Mouse (Mus musculus) CH12.LX (cell line): Measurements from ENCODE around the gene Gm45837. TPM values are rescaled to one million over a fixed set of nuclear protein-coding genes. Genes with fewer than 3 reads are reported as not detected.

Experiments
- DNase-seq: peaks from one replicate; pipeline ENCODE4 v3.0.0-alpha.2; 2013; ENCODE audit errors: extremely low read depth
- H3K27ac ChIP-seq: 2 replicates; pipeline ENCODE4 v1.5.1; 2012; ENCODE audit warnings: low read depth, mild to moderate bottlenecking, control low read depth, moderate library complexity; ENCODE audit not compliant: insufficient read depth
- H3K27me3 ChIP-seq: replicated peaks from 2 replicates; pipeline ENCODE3; 2012; ENCODE audit warnings: inconsistent platforms
- H3K36me3 ChIP-seq, 2 experiments: replicated peaks in 1 of 2; 2 replicates each; pipeline versions ENCODE3 to v1.6.1; 2012; ENCODE audit warnings: inconsistent platforms in 1 of 2, low read length in 1 of 2, mild to moderate bottlenecking in 1 of 2, mixed read lengths in 1 of 2, moderate library complexity in 1 of 2; ENCODE audit not compliant: control insufficient read depth in 1 of 2, insufficient read depth in 1 of 2
- H3K4me1 ChIP-seq, 2 experiments: 2 replicates each; pipeline ENCODE4 v1.6.1; 2012; ENCODE audit warnings: inconsistent platforms in 1 of 2, moderate library complexity in 1 of 2; ENCODE audit not compliant: insufficient read depth in 2 of 2, control insufficient read depth in 1 of 2
- H3K4me2 ChIP-seq: 2 replicates; pipeline ENCODE4 v1.6.1; 2012; ENCODE audit warnings: low read depth, mild to moderate bottlenecking, control low read depth; ENCODE audit not compliant: poor library complexity, insufficient read depth, severe bottlenecking
- H3K4me3 ChIP-seq, 3 experiments: fragments of 150-350 bp in 1 of 3; sonication (generic) in 1 of 3; replicated peaks in 1 of 3; 2 replicates each; pipeline versions ENCODE3 to v1.5.1; 2011 to 2012; ENCODE audit warnings: low read depth in 2 of 3, low read length in 2 of 3, mild to moderate bottlenecking in 2 of 3, moderate library complexity in 2 of 3, control low read depth in 1 of 3, improper control_type of control experiment in 1 of 3, inconsistent platforms in 1 of 3, mixed read lengths in 1 of 3; ENCODE audit not compliant: poor library complexity in 1 of 3
- H3K79me2 ChIP-seq: replicated peaks from 2 replicates; pipeline ENCODE4 v1.6.1; 2012; ENCODE audit warnings: mild to moderate bottlenecking, moderate library complexity; ENCODE audit not compliant: control insufficient read depth, poor library complexity, insufficient read depth, severe bottlenecking; ENCODE audit errors: extremely low read depth
- H3K9ac ChIP-seq: 2 replicates; pipeline ENCODE4 v1.6.1; 2012; ENCODE audit warnings: low read depth, mild to moderate bottlenecking, control low read depth, moderate library complexity; ENCODE audit not compliant: insufficient read depth
- H3K9me3 ChIP-seq: replicated peaks from 2 replicates; pipeline ENCODE3; 2012; ENCODE audit warnings: low read length, inconsistent platforms, mixed read lengths
- CHD2 ChIP-seq: IDR thresholded peaks from 2 replicates; pipeline ENCODE4 v1.6.1; 2011; ENCODE audit warnings: low read length, improper control_type of control experiment
- ELF1 ChIP-seq: IDR thresholded peaks from 2 replicates; pipeline ENCODE4 v1.6.1; 2014; ENCODE audit warnings: low read depth, mild to moderate bottlenecking, inconsistent platforms, low read length, improper control_type of control experiment
- GABPA ChIP-seq: IDR thresholded peaks from 2 replicates; pipeline ENCODE4 v1.6.1; 2012; ENCODE audit warnings: low read depth, low read length, improper control_type of control experiment, inconsistent platforms; ENCODE audit not compliant: insufficient replicate concordance
- HCFC1 ChIP-seq: IDR thresholded peaks from 2 replicates; pipeline ENCODE4 v1.6.1; 2012; ENCODE audit warnings: low read depth, mild to moderate bottlenecking, inconsistent platforms, low read length, improper control_type of control experiment
- IRF4 ChIP-seq: IDR thresholded peaks from 2 replicates; pipeline ENCODE4 v1.6.1; 2014; ENCODE audit warnings: low read depth, mild to moderate bottlenecking, inconsistent platforms, low read length, improper control_type of control experiment
- MAFK ChIP-seq: IDR thresholded peaks from 2 replicates; pipeline ENCODE4 v1.6.1; 2011; ENCODE audit warnings: low read length, improper control_type of control experiment; ENCODE audit not compliant: insufficient replicate concordance
- MAX ChIP-seq: IDR thresholded peaks from 2 replicates; pipeline ENCODE4 v1.6.1; 2011; ENCODE audit warnings: low read length, improper control_type of control experiment
- MEF2A ChIP-seq: IDR thresholded peaks from 2 replicates; pipeline ENCODE4 v1.6.1; 2014; ENCODE audit warnings: low read depth, mild to moderate bottlenecking, inconsistent platforms, low read length, improper control_type of control experiment, borderline replicate concordance
- MYC ChIP-seq: IDR thresholded peaks from 2 replicates; pipeline ENCODE4 v1.6.1; 2011; ENCODE audit warnings: low read depth, mild to moderate bottlenecking, improper control_type of control experiment, low read length
- PAX5 ChIP-seq: IDR thresholded peaks from 2 replicates; pipeline ENCODE4 v1.6.1; 2012; ENCODE audit warnings: low read length, inconsistent platforms, mixed read lengths
- POLR2A ChIP-seq: IDR thresholded peaks from 2 replicates; pipeline ENCODE4 v1.6.1; 2011; ENCODE audit warnings: low read depth, mild to moderate bottlenecking, improper control_type of control experiment, low read length
- POLR2AphosphoS2 ChIP-seq: IDR thresholded peaks from 2 replicates; pipeline ENCODE4 v1.6.1; 2011; ENCODE audit warnings: low read depth, low read length, improper control_type of control experiment
- RAD21 ChIP-seq: IDR thresholded peaks from 2 replicates; pipeline ENCODE4 v1.6.1; 2011; ENCODE audit warnings: low read depth, mild to moderate bottlenecking, low read length, improper control_type of control experiment, moderate library complexity
- SIN3A ChIP-seq: IDR thresholded peaks from 2 replicates; pipeline ENCODE4 v1.6.1; 2012; ENCODE audit warnings: low read length, improper control_type of control experiment, inconsistent platforms
- SMC3 ChIP-seq: IDR thresholded peaks from 2 replicates; pipeline ENCODE4 v1.6.1; 2011; ENCODE audit warnings: low read depth, low read length, improper control_type of control experiment
- TBP ChIP-seq: conservative IDR thresholded peaks from 2 replicates; pipeline ENCODE4 v1.6.1; 2011; ENCODE audit warnings: low read depth, low read length, improper control_type of control experiment
- USF1 ChIP-seq: IDR thresholded peaks from 2 replicates; pipeline ENCODE4 v1.6.1; 2014; ENCODE audit warnings: low read depth, mild to moderate bottlenecking, inconsistent platforms, low read length, improper control_type of control experiment
- ZC3H11A ChIP-seq: IDR thresholded peaks from 2 replicates; pipeline ENCODE4 v1.6.1; 2012; ENCODE audit warnings: low read depth, mild to moderate bottlenecking, inconsistent platforms, low read length, improper control_type of control experiment
- ZKSCAN1 ChIP-seq: IDR thresholded peaks from 2 replicates; pipeline ENCODE4 v1.6.1; 2012; ENCODE audit warnings: low read depth, inconsistent platforms, low read length, improper control_type of control experiment, borderline replicate concordance
- ZMIZ1 ChIP-seq: IDR thresholded peaks from 2 replicates; pipeline ENCODE4 v1.6.1; 2012; ENCODE audit warnings: low read depth, mild to moderate bottlenecking, inconsistent platforms, low read length, improper control_type of control experiment
- ZNF384 ChIP-seq: IDR thresholded peaks from 2 replicates; pipeline ENCODE4 v1.6.1; 2012; ENCODE audit warnings: low read depth, low read length, improper control_type of control experiment, inconsistent platforms
- dilution Hi-C: fragments of 300-500 bp; cut with MboI; formaldehyde crosslinking; loops from 2 replicates; pipeline ENCODE4 v1.14.3; 2020; ENCODE audit warnings: low sequenced_read_pairs; ENCODE audit not compliant: extremely low pct_unique_long_range_greater_than_20kb, extremely low pct_ligation_motif_present
- in situ Hi-C: fragments of 300-500 bp; cut with MboI; formaldehyde crosslinking; loops from 3 replicates; pipeline ENCODE4 v1.14.3; 2019; ENCODE audit warnings: low sequenced_read_pairs, low pct_ligation_motif_present, low pct_unique_long_range_greater_than_20kb, mixed read lengths
- polyA plus RNA-seq: library from polyadenylated mRNA; unstranded; fragments of >175 nt; gene quantifications from 2 replicates; pipeline ENCODE4 v1.2.1, GENCODE M21; 2012; ENCODE audit warnings: low read depth; ENCODE audit not compliant: insufficient read length
- total RNA-seq, 2 experiments: library from RNA; depleted of rRNA; stranded (reverse); fragments of 300-350 nt in 1 of 2; fragments of >200 nt in 1 of 2; gene quantifications; 2 replicates each; pipeline ENCODE4 v1.2.3; 2012 to 2014

Gm45837 gene
- total and polyA plus RNA-seq, 3 experiments, result 0.04 to 0.84 TPM; not detected in 1

DNA sequence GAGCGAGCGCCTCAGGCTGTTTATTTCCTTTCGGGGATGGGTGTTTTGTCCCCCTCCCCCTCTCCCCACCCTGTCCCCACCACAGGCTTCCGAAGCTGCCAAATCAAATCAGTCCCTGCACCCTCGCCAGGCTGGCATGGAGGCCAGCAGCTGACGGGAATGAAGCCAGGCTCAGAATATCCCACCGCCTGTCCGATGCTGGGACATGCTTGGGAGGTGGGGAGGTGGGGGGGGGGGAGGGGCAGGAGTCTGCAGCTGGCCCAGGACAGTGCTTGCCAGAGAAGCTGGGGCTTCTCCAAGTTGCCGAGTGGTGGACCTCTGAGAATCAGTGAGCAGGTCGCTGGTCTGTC is 49.9 kb downstream of the Gm45837 start:
- Histone ChIP-seq H3K27me3 (peaks cover 86% of the 10 kb centered on the region), H3K27ac (no peak overlapping the region), H3K79me2 (no peaks in the 10 kb centered on the region), H3K36me3 (no peaks in the 10 kb centered on the region), H3K9ac (no peak overlapping the region), H3K9me3 (no peaks in the 10 kb centered on the region), H3K4me2 (no peak overlapping the region), H3K4me1 (peaks cover 2 to 43% of the 10 kb centered on the region in 2 experiments; a peak in 3 of 4 replicates), H3K4me3 (no peak overlapping the region)
- TF ChIP-seq HCFC1 (no peak), SMC3 (no peak), ZKSCAN1 (no peak), RAD21 (no peak), TBP (no peak), MAX (no peak), MAFK (no peak), POLR2AphosphoS2 (no peak), PAX5 (no peak), ZMIZ1 (no peak), IRF4 (no peak), GABPA (no peak), ZC3H11A (no peak), CHD2 (no peak), POLR2A (no peak), MEF2A (no peak), USF1 (no peak), ELF1 (no peak), MYC (no peak)
- dilution Hi-C loops (no loop called here), in situ Hi-C loops (no loop called here)
- no peak for DNase-seq

DNA sequence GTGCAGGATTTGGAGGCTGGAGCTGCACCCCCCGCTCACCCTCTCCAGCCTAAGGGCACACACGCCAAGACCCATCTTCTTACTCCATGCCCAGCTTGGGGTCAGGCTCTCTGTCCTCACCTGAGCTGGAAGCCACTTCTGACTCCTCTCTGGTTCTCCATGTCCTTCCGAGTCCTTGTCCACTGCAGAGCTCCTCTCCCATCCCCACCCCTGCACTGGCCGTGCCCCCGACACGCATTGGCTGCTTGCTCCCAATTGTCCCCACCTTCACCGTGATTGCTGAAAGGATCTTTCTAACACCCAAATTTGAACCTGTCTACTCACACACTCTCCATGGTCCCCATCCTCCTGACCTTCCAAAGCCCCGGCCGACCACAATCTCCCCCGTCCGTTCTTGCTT is 50.9 kb downstream of the Gm45837 start:
- in situ Hi-C loops, result no loop called here
- dilution Hi-C loops, result no loop called here
- H3K27me3 ChIP-seq, result peaks cover 86% of the 10 kb centered on the region
- no peaks in the 10 kb centered on the region for H3K79me2 ChIP-seq
- H3K36me3 ChIP-seq, result no peaks in the 10 kb centered on the region
- H3K9ac ChIP-seq, result no peak overlapping the region
- no peak overlapping the region for H3K4me3 ChIP-seq
- H3K4me2 ChIP-seq, result no peak overlapping the region
- no peak overlapping the region for H3K27ac ChIP-seq
- no peak for DNase-seq
- no peaks in the 10 kb centered on the region for H3K9me3 ChIP-seq
- TF ChIP-seq ZNF384 (no peak), SIN3A (no peak), TBP (no peak)
- TF ChIP-seq, all 38 proteins: peak for 0
- H3K4me1 ChIP-seq, result peaks cover 2 to 34% of the 10 kb centered on the region in 2 experiments; a peak in 3 of 4 replicates
